Mouse (Mus musculus): ENCODE results near the gene Syde2. TPM values are rescaled to one million over a fixed set of nuclear protein-coding genes. Genes with fewer than 3 reads are reported as not detected.

The Syde2 gene
- polyA plus RNA-seq, 1 experiment from 2014 or later, result 8.6 TPM

DNA sequence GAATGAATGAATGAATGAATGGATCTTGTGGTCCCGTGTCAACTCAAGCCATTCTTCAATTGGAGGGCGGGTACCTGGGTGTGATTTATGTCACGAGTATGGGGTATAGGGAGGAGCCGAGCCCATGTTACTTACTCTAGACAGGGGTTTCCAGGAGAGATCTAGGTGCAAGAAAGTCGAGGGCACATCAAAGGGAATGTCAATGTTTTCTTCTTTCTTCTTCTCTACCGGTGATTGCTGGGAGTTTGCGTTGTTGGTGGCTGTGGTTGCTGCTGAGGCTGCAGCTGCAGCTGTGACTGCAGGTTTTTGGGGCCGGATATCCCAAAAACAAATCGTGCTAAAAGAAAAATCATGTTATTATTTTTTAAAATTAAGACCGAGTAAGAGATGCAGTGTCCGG lies 75.5 kb downstream of the Syde2 start:
- Histone ChIP-seq H3K4me2 (no peak overlapping the region), H3K27ac (no peak overlapping the region), H3K9ac (no peak overlapping the region), H3K4me3 (no peak overlapping the region), H3K36me3 (no peaks in the 10 kb centered on the region), H3K27me3 (no peaks in the 10 kb centered on the region), H3K4me1 (replicated peaks) (no peaks in the 10 kb centered on the region), H3K9me3 (replicated peaks) (no peaks in the 10 kb centered on the region)
- ATAC-seq (replicated peaks; ENCODE audit: insufficient number of reproducible peaks, insufficient read depth, low FRiP score, low read depth), result no peak
- 84% methylated on average over 11 of the region's 11 CpGs for WGBS

DNA sequence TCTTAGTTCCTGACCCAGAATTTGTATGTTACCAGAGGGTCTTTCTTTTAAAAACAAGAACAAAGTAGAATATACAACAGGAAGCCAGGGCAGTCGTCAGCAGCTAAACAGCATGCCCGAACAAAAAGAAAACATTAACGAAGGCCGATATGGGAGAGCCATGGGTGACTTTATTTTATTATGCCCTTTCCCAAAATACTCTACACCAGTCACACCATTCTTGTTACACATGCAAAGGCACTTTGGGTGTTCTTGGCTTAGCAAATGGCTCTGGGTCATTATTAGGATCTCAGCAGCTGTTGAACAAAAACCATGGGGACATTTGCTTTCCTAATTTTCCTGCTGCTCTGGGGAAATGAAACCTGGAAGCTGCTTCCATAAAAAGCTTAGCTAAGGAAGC lies 81.6 kb downstream of the Syde2 start:
- no peaks in the 10 kb centered on the region for H3K4me1 ChIP-seq (replicated peaks)
- no peak for ATAC-seq (replicated peaks; ENCODE audit: insufficient number of reproducible peaks, insufficient read depth, low FRiP score, low read depth)
- no peak overlapping the region for H3K9ac ChIP-seq
- H3K27ac ChIP-seq, result no peak overlapping the region
- no peak overlapping the region for H3K4me2 ChIP-seq
- H3K27me3 ChIP-seq, result no peaks in the 10 kb centered on the region
- H3K9me3 ChIP-seq (replicated peaks), result no peaks in the 10 kb centered on the region
- no peaks in the 10 kb centered on the region for H3K36me3 ChIP-seq
- H3K4me3 ChIP-seq, result no peak overlapping the region
- 81% methylated on average over 4 of the region's 4 CpGs for WGBS

Other genes starting within 250 kb of the Syde2 start
- gene Ddah1, start 229.2 kb upstream of the Syde2 start, polyA plus RNA-seq (2015; fragmentation: Nextera tagmentation; extraction: Ambion mirVana), result 21.0 and 25.4 TPM in 2 replicates
- gene Bcl10, start 65.1 kb upstream of the Syde2 start, polyA plus RNA-seq (2015; fragmentation: Nextera tagmentation; extraction: Ambion mirVana), result 38.2 and 38.5 TPM in 2 replicates
- 39.3 and 45.4 TPM in 2 replicates for gene 2410004B18Rik, start 49.9 kb upstream of the Syde2 start, polyA plus RNA-seq (2015; fragmentation: Nextera tagmentation; extraction: Ambion mirVana)
- gene Wdr63, start 120.3 kb downstream of the Syde2 start, polyA plus RNA-seq (2015; fragmentation: Nextera tagmentation; extraction: Ambion mirVana), result 0.09 and 0.19 TPM in 2 replicates
- 0.73 and 1.1 TPM in 2 replicates for gene Mcoln3, start 129.6 kb downstream of the Syde2 start, polyA plus RNA-seq (2015; fragmentation: Nextera tagmentation; extraction: Ambion mirVana)
- gene Mcoln2, start 162.0 kb downstream of the Syde2 start, polyA plus RNA-seq (2015; fragmentation: Nextera tagmentation; extraction: Ambion mirVana), result 0.35 and 1.7 TPM in 2 replicates
- gene Lpar3, start 233.1 kb downstream of the Syde2 start, polyA plus RNA-seq (2015; fragmentation: Nextera tagmentation; extraction: Ambion mirVana), result 35.1 and 40.7 TPM in 2 replicates